Mouse (Mus musculus) embryonic facial prominence, embryonic 14.5 days (tissue): ENCODE results near the gene Trp53i11. TPM values are rescaled to one million over a fixed set of nuclear protein-coding genes. Genes with fewer than 3 reads are reported as not detected.

Source experiments
- ATAC-seq: fragments of 200-750 bp; cut with Nextera tagmentation; 2 replicates; pipeline ENCODE4 v1.8.0; 2017; ENCODE audit warnings: low read depth, moderate number of reproducible peaks, moderate TSS enrichment
- DNase-seq: peaks from one replicate; pipeline ENCODE4 v3.0.0-alpha.2; 2015; ENCODE audit warnings: low spot score
- H3K27ac ChIP-seq: fragments of 300-500 bp; sonication (generic); replicated peaks from 2 replicates; pipeline ENCODE4 v1.5.1; 2014; ENCODE audit warnings: low read depth, mild to moderate bottlenecking, low read length, moderate library complexity
- H3K27me3 ChIP-seq: fragments of 300-500 bp; sonication (generic); replicated peaks from 2 replicates; pipeline ENCODE4 v1.6.1; 2014; ENCODE audit warnings: low read length; ENCODE audit not compliant: control insufficient read depth, insufficient read depth
- H3K36me3 ChIP-seq: fragments of 300-500 bp; sonication (generic); 2 replicates; pipeline ENCODE4 v1.6.1; 2014; ENCODE audit warnings: low read length, mixed read lengths; ENCODE audit not compliant: control insufficient read depth, insufficient read depth
- H3K4me1 ChIP-seq: fragments of 300-500 bp; sonication (generic); 2 replicates; pipeline ENCODE4 v1.6.1; 2014; ENCODE audit warnings: antibody characterized with exemption, low read length; ENCODE audit not compliant: control insufficient read depth, insufficient read depth
- H3K4me2 ChIP-seq: fragments of 300-500 bp; sonication (generic); 2 replicates; pipeline ENCODE4 v1.6.1; 2014; ENCODE audit warnings: low read depth, mild to moderate bottlenecking, low read length, moderate library complexity, mixed read lengths
- H3K4me3 ChIP-seq: fragments of 300-500 bp; sonication (generic); 2 replicates; pipeline ENCODE4 v1.5.1; 2014; ENCODE audit warnings: low read depth, mild to moderate bottlenecking, low read length
- H3K9ac ChIP-seq: fragments of 300-500 bp; sonication (generic); 2 replicates; pipeline ENCODE4 v1.6.1; 2014; ENCODE audit warnings: low read depth, mild to moderate bottlenecking, low read length, moderate library complexity, mixed read lengths
- H3K9me3 ChIP-seq: fragments of 300-500 bp; sonication (generic); 2 replicates; pipeline ENCODE4 v1.6.1; 2016; ENCODE audit warnings: low read length; ENCODE audit not compliant: control insufficient read depth
- WGBS: fragments of 180-500 bp; shearing (Covaris S2); extraction: QIAGEN DNeasy Blood & Tissue Kit; methylation state at CpG from one replicate; pipeline ENCODE4 v1.1.7; 2014; 5-methylcytosine and 5-hydroxymethylcytosine counted together
- polyA plus RNA-seq: library from polyadenylated mRNA; unstranded; fragments of >200 nt; fragmentation: Nextera tagmentation; extraction: Ambion mirVana; gene quantifications from 2 replicates; pipeline ENCODE4 v1.2.1, GENCODE M21; 2014

The Trp53i11 gene
- polyA plus RNA-seq, 1 experiment from 2014 or later, result 33.6 TPM

- Histone ChIP-seq H3K4me2 (peak overlapping the region; percentile 96), H3K9me3 (no peaks in the 10 kb centered on the region), H3K27me3 (0 out of 2 replicates have a peak, but pooled peaks cover 7% of the 10 kb centered on the region), H3K4me1 (0 out of 2 replicates have a peak, but pooled peaks cover 4% of the 10 kb centered on the region), H3K27ac (peak overlapping the region; percentile 56), H3K9ac (peak overlapping the region; percentile 72), H3K36me3 (no peaks in the 10 kb centered on the region), H3K4me3 (peak overlapping the region; percentile 68)
- WGBS, result under 1% methylated on average over 49 of the region's 53 CpGs
- DNase-seq (peak; percentile 29), ATAC-seq (0 out of 2 replicates have a peak, but pooled peaks have one; percentile 9)
These were observed 842 bp downstream of the Trp53i11 start for GRCm38 (mm10) chr2:93188020-93188760.

DNA sequence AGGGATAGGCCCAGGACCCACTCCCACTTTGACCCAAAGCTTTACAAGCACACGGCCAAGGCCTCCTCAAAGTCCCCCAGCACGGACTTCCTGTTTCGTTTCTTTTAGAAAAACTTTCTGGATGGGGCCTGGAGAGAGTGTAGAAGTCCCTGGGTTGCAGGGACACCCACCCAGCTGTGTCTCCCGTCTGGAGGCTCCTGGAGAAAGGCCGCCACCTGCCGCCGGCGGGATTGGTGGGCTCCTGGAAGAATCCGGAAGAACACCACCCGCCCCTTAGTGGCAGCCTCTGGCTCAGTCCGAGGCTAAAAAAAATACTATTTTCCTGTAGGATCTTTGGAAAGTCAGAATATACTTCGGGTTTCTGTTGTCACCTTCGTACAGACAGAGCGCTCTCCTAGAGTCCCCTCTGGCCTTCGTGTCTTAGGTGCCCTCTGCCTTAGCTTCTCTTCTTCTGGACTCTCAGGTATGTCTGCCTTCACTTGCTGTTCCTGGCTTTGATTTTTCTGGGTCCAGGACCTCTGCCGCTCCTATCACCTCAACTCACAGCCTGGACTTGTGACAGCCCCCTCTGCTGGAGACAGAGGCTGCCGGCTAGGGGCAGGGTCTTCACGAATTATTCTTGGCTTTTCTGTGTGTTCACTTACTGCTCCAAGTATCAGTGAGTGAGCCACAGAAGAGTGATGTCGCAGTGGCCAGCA, 1.6 kb downstream of the Trp53i11 start:
- no peak for ATAC-seq
- 7% methylated on average over 19 of the region's 19 CpGs for WGBS
- H3K27ac ChIP-seq, result peak overlapping the region; percentile 56; the same call in 1 of the 2 replicates

DNA sequence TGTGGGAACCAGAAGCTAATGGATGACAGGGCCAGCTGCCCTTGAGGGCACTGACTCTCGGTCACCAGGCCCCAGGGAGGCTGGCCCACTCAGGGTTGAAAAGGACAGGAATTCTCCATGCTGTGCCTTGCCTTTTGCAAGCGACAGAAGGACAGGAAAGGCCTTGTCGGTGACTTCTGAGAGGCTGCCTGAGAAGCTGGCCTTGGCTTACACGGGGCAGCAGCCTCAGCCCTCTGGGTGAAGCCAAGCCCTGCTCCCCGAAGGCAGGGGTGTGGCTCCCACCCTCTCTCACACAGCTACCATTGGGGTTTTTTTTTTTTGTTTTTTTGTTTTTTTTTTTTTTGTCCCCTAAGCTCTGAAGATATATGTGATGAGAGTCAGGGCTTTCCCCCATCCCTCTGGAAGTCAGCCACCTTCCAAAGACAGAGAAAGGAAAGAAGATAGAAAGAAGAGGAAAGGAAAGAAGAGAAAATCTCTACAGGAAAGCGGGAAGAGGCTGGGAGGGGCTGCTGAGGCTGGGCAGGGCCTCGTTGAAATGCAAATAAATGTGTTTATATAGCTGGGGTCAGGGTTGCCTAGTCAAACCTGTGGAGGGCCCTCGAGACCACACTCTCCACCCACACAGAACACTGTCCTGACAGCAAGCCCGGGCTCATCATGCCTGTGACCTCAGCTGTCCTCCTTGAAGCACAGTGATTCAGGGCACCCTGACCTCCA, 3.6 kb downstream of the Trp53i11 start:
- peak; percentile 23 for DNase-seq
- 30% methylated on average over 9 of the region's 9 CpGs for WGBS
- Histone ChIP-seq H3K4me2 (no peak overlapping the region), H3K9me3 (no peaks in the 10 kb centered on the region), H3K27ac (no peak overlapping the region), H3K36me3 (no peaks in the 10 kb centered on the region), H3K4me1 (0 out of 2 replicates have a peak, but pooled peaks cover 4% of the 10 kb centered on the region), H3K9ac (peak overlapping the region; percentile 14; the same call in 1 of the 2 replicates), H3K27me3 (0 out of 2 replicates have a peak, but pooled peaks cover 7% of the 10 kb centered on the region), H3K4me3 (no peak overlapping the region)
- ATAC-seq, result no peak

More for the DNA sequence above, 1.6 kb downstream of the Trp53i11 start:
- Histone ChIP-seq H3K9ac (peak overlapping the region; percentile 72), H3K4me1 (0 out of 2 replicates have a peak, but pooled peaks cover 4% of the 10 kb centered on the region), H3K4me3 (peak overlapping the region; percentile 68), H3K27me3 (0 out of 2 replicates have a peak, but pooled peaks cover 7% of the 10 kb centered on the region), H3K36me3 (no peaks in the 10 kb centered on the region), H3K9me3 (no peaks in the 10 kb centered on the region), H3K4me2 (peak overlapping the region; percentile 96)
- DNase-seq, result peak; percentile 81

DNA sequence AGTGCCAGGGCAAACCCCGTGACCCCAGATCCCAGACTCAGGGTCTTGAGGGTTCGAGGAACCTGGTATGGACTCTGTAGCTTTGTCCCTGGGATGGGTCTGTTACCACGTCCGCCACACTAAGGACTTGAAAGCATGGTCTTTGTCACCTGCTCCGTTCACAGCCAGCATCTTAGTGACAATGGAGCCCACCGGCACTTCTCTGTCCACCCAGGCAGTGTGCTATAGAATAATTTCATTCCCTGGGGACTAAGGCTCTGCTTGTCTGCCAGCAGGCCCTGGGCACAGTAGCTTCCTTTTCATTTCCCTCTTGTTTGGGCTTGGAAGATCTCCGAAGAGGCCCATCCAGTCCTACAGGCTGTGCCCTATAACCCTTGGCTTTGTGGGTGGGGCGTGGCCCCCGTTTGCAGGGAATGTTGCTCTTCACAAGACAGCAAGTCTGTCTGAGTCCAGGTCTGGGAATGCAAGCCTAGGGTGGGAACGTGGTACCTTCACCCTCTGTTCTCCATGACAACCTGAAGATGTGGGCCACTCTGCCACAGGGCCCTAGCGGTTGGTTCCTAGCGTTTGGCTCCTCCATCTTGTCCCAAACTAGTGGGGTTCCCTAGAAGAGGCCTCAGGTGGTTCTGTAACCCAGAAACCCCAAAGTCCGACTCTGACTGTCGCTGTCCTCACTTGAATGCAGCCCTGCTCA, 4.3 kb downstream of the Trp53i11 start:
- Histone ChIP-seq H3K36me3 (no peaks in the 10 kb centered on the region), H3K4me3 (no peak overlapping the region), H3K9ac (no peak overlapping the region), H3K27me3 (0 out of 2 replicates have a peak, but pooled peaks cover 7% of the 10 kb centered on the region), H3K27ac (no peak overlapping the region), H3K4me2 (no peak overlapping the region), H3K9me3 (no peaks in the 10 kb centered on the region), H3K4me1 (0 out of 2 replicates have a peak, but pooled peaks cover 4% of the 10 kb centered on the region)
- 76% methylated on average over 14 of the region's 14 CpGs for WGBS
- DNase-seq (no peak), ATAC-seq (no peak)

- no peaks in the 10 kb centered on the region for H3K36me3 ChIP-seq
- no peak overlapping the region for H3K4me2 ChIP-seq
- H3K4me3 ChIP-seq, result no peak overlapping the region
- no peaks in the 10 kb centered on the region for H3K9me3 ChIP-seq
- 47% methylated on average over 9 of the region's 9 CpGs for WGBS
- no peak for ATAC-seq
- H3K4me1 ChIP-seq, result 0 out of 2 replicates have a peak, but pooled peaks cover 4% of the 10 kb centered on the region
- DNase-seq, result no peak
- 0 out of 2 replicates have a peak, but pooled peaks cover 2% of the 10 kb centered on the region for H3K27me3 ChIP-seq
- no peak overlapping the region for H3K9ac ChIP-seq
- H3K27ac ChIP-seq, result no peak overlapping the region
These were observed 4.8 kb downstream of the Trp53i11 start for GRCm38 (mm10) chr2:93192182-93192560.

DNA sequence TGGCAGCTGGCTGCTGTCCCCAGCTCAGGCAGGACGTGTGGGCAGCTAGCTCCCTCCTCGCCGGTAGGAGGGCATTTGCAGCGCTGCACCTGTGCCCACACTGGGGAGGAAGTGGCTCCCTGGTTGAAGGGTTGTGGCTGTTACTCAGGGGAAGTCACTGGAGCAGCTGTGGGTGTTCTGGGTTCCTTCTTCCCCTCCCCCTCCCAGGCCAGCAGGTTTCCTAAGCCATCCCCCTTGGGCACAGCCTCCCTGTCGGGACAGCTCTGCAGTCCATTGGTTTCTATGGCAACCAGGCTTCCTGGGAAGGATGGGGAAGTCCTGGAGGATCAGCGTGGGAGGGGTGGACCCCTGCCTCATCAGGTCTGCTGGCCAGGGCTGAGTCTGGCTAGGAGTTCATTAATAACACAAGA, 5.3 kb downstream of the Trp53i11 start:
- Histone ChIP-seq H3K27ac (no peak overlapping the region), H3K4me2 (no peak overlapping the region), H3K4me3 (no peak overlapping the region), H3K36me3 (no peaks in the 10 kb centered on the region), H3K9me3 (no peaks in the 10 kb centered on the region), H3K9ac (no peak overlapping the region), H3K4me1 (0 out of 2 replicates have a peak, but pooled peaks cover 4% of the 10 kb centered on the region), H3K27me3 (no peaks in the 10 kb centered on the region)
- WGBS, result 14% methylated on average over 6 of the region's 6 CpGs
- DNase-seq, result peak; percentile 53
- ATAC-seq, result peak; percentile 16; the same call in 1 of the 2 replicates

DNA sequence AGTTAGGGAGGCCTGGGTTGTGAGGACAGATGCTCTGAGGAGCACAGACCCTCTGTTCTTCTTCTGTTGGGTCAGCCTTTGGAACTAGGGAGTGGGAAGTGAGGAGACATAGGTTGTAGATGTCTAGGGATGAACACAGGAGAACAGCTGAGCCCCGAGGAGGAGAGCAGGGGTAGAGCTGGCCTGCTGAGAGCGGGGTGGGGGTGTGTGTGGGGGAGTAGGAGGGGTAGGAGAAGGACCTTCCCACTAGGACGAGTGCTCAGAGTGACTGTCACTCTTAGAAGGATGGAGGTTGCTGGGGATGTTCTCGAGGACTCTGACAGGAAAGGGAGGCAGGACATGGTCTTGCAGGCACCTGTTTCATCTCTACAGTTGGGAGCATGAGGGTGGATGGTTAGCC, 6.5 kb downstream of the Trp53i11 start:
- Histone ChIP-seq H3K4me2 (no peak overlapping the region), H3K4me3 (no peak overlapping the region), H3K27me3 (no peaks in the 10 kb centered on the region), H3K36me3 (no peaks in the 10 kb centered on the region), H3K9ac (no peak overlapping the region), H3K27ac (no peak overlapping the region), H3K9me3 (no peaks in the 10 kb centered on the region), H3K4me1 (0 out of 2 replicates have a peak, but pooled peaks cover 4% of the 10 kb centered on the region)
- no peak for ATAC-seq
- WGBS, result 58% methylated on average over 4 of the region's 4 CpGs
- no peak for DNase-seq

DNA sequence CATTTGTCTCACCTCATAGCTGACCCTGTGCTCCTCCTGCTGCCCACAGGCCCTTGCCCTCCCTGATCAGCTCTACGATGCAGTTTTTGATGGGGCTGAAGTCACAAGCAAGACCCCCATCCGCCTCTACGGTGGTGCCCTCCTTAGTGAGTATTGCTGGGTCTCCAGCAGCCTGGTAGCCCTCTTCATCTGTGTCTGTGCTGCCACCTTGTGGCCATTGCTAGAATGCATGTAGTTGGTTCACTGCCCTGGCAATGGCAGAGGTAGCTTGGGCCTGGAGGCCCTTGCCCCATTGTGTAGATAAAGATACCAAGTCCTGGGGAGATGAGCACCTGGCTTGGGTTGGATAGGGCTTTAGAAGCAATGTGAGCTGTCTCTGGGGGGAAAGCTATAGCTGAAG, 11.5 kb downstream of the Trp53i11 start:
- ATAC-seq, result peak; percentile 74
- no peak overlapping the region for H3K27ac ChIP-seq
- no peak overlapping the region for H3K4me2 ChIP-seq
- whole genome bisulfite sequencing, result 11% methylated on average over 3 of the region's 3 CpGs
- peak; percentile 81 for DNase-seq
- no peaks in the 10 kb centered on the region for H3K4me1 ChIP-seq
- no peak overlapping the region for H3K4me3 ChIP-seq
- H3K9ac ChIP-seq, result no peak overlapping the region
- H3K27me3 ChIP-seq, result no peaks in the 10 kb centered on the region
- peaks cover 4% of the 10 kb centered on the region; the same call in 1 of the 2 replicates for H3K36me3 ChIP-seq
- no peaks in the 10 kb centered on the region for H3K9me3 ChIP-seq
